ENCODE assay signal across 14 mouse cellular contexts in the genomic region with DNA sequence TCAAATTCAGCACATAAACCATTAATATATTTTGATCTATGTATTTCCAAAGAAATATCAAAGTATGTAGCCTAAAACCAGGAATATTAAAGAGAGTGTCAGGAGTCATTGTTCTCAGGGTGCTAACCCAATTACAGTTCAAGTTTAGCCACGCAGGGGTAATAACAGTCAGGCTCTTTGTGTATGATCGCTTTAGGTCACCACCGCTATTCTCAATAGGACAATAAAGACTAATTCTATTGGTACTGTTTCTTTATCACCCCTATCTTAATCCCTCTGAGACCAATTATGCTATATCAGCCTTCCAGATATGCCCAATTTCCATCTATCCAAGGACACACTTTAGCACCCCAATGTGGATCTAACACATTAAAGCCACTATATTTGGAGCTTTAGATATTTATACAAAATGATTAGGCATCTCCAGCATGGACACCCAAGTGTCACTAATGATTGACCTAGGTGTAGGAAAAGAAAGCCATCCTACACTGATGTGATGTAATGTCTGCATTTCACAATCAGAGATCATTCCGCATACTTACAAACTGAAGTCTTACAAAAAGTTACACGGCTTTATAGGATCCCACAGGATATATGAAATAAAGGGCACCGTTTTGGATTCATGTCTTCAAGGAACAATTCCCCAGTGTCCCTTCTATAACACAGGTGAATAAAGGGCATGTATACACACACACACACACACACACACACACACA.
"Had no signal": no experiment of that assay in that cellular context is flagged by ENCODE, and none has a peak within 500 bp of the region (broad histone marks: within the 10 kb centered on the region; RNA-seq: fewer than 3 reads in every experiment).

No protein-coding gene starts in this region.

- ATAC-seq: intestine, postnatal 0 days had no signal

- H3K36me3 ChIP-seq: neural tube, embryonic 15.5 days had no signal

- H3K9ac ChIP-seq: limb, embryonic 13.5 days; liver, embryonic 13.5 days; neural tube, embryonic 15.5 days had no signal

- H3K9me3 ChIP-seq: limb, embryonic 13.5 days; liver, embryonic 13.5 days; neural tube, embryonic 15.5 days had no signal

- H3K27me3 ChIP-seq: limb, embryonic 13.5 days; liver, embryonic 13.5 days; neural tube, embryonic 15.5 days had no signal

- H3K4me1 ChIP-seq: limb, embryonic 13.5 days; liver, embryonic 13.5 days had no signal

- DNase-seq: kidney, adult 9 months; kidney, postnatal 36 days; left cerebral cortex, postnatal 4 days; liver, embryonic 13.5 days; lung, adult 18-20 months; right cerebral cortex, postnatal 4 days; spleen, adult 18-20 months; thymus, adult 18-20 months; thymus, postnatal 14 days had no signal

- H3K27ac ChIP-seq: kidney, postnatal 0 days; layer of hippocampus, adult 2 months; limb, embryonic 13.5 days; liver, embryonic 13.5 days; neural tube, embryonic 15.5 days had no signal

- H3K4me3 ChIP-seq: layer of hippocampus, adult 2 months; limb, embryonic 13.5 days; liver, embryonic 13.5 days; neural tube, embryonic 15.5 days had no signal

- H3K4me2 ChIP-seq: limb, embryonic 13.5 days; liver, embryonic 13.5 days; neural tube, embryonic 15.5 days had no signal
